Mouse (Mus musculus): Measurements from ENCODE around the gene Napa.

GRCm38 (mm10) chr7:16083361-16083760, 14.9 kb upstream of the Napa start:
- TF ChIP-seq GATA1 (IDR thresholded peaks at IDR 0.05; ENCODE audit: borderline replicate concordance, low read length) (no peak), FLI1 (IDR thresholded peaks at IDR 0.05; ENCODE audit: low read length) (no peak)

Measured in megakaryocyte, embryonic 14.5 days (primary cell).